Mouse (Mus musculus) neural tube, embryonic 14.5 days (tissue): ENCODE data around the gene Add3. TPM values are rescaled to one million over a fixed set of nuclear protein-coding genes. Genes with fewer than 3 reads are reported as not detected.

ENCODE experiments used
- ATAC-seq: fragments of 200-750 bp; cut with Nextera tagmentation; 2 replicates; pipeline ENCODE4 v1.8.0; 2017; ENCODE audit warnings: low read depth, mild to moderate bottlenecking, moderate TSS enrichment, moderate library complexity
- H3K27ac ChIP-seq: fragments of 300-500 bp; sonication (generic); 2 replicates; pipeline ENCODE4 v1.5.1; 2014; ENCODE audit warnings: low read depth, mild to moderate bottlenecking, control low read depth, low read length, moderate library complexity, mixed read lengths
- H3K27me3 ChIP-seq: fragments of 300-500 bp; sonication (generic); 2 replicates; pipeline ENCODE4 v1.6.1; 2014; ENCODE audit warnings: low read length; ENCODE audit not compliant: control insufficient read depth, insufficient read depth
- H3K36me3 ChIP-seq: fragments of 300-500 bp; sonication (generic); 2 replicates; pipeline ENCODE4 v1.6.1; 2014; ENCODE audit warnings: low read length, mixed read lengths; ENCODE audit not compliant: control insufficient read depth, insufficient read depth
- H3K4me1 ChIP-seq: fragments of 300-500 bp; sonication (generic); 2 replicates; pipeline ENCODE4 v1.6.1; 2014; ENCODE audit warnings: low read length; ENCODE audit not compliant: control insufficient read depth, insufficient read depth
- H3K4me2 ChIP-seq: fragments of 300-500 bp; sonication (generic); 2 replicates; pipeline ENCODE4 v1.6.1; 2014; ENCODE audit warnings: mild to moderate bottlenecking, low read depth, low read length, control low read depth
- H3K4me3 ChIP-seq: fragments of 300-500 bp; sonication (generic); 2 replicates; pipeline ENCODE4 v1.5.1; 2014; ENCODE audit warnings: low read depth, low read length, control low read depth, mixed read lengths
- H3K9ac ChIP-seq: fragments of 300-500 bp; sonication (generic); replicated peaks from 2 replicates; pipeline ENCODE4 v1.6.1; 2014; ENCODE audit warnings: low read depth, mild to moderate bottlenecking, control low read depth, low read length, mixed read lengths
- H3K9me3 ChIP-seq: fragments of 300-500 bp; sonication (generic); 2 replicates; pipeline ENCODE4 v1.6.1; 2016; ENCODE audit warnings: low read length; ENCODE audit not compliant: control insufficient read depth
- WGBS: fragments of 180-500 bp; shearing (Covaris S2); extraction: QIAGEN DNeasy Blood & Tissue Kit; methylation state at CpG from one replicate; pipeline ENCODE4 v1.1.7; 2014; 5-methylcytosine and 5-hydroxymethylcytosine counted together
- polyA plus RNA-seq: library from polyadenylated mRNA; unstranded; fragments of >200 nt; fragmentation: Nextera tagmentation; extraction: Ambion mirVana; gene quantifications from 2 replicates; pipeline ENCODE4 v1.2.1, GENCODE M21; 2014

Add3 gene
- polyA plus RNA-seq, result 26.3 and 39.8 TPM in 2 replicates

DNA sequence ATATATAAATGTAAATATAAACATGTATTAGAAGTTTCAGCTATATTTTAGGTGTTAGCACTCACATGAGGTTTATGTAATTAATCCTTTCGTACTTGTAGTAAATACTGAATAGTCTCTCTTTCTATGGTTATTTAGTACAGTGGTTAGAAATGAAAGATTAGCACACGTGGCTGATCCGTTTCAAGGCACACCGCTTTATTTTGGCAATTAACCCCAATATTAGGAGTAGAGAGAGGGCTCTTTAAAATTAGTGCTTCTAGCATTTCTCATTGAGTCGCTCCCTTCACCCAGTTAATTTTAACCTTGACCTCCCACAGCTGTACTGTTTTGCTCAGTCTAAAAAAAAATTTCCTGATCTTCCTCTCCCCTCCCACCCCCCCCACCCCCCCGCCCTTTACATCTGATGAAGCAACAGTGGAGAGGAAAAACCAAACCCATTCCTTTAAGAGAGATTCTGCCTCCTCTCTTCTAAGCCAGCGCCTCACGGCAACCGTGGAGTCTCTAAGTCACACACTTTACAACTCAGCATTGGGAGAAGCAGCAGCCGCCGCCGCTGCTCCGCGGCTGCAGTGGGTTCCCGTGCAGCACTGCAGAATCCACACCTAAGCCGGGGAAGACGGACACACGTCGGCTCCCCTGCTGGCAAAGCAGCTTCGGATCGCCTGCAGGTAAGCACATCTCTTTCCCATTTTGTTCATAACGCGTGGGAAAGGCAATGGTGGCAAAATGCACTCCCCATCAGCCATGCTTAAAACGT lies at the start of gene Add3:
Gene Add3 (plus strand): TSS at position 400 of the 760 bp plus-strand sequence.
- H3K4me2 ChIP-seq, result peak within 1 kb of the TSS; percentile 93
- no peak for ATAC-seq
- H3K4me1 ChIP-seq, result peaks cover 11% of the 10 kb centered on the region
- H3K9ac ChIP-seq, result peak within 1 kb of the TSS; percentile 50; the same call in 1 of the 2 replicates
- WGBS, result 7% methylated on average over 24 of the region's 24 CpGs
- H3K9me3 ChIP-seq, result no peaks in the 10 kb centered on the region
- peak within 1 kb of the TSS; percentile 90 for H3K4me3 ChIP-seq
- no peak within 1 kb of the TSS; the same call in 1 of the 2 replicates for H3K27ac ChIP-seq
- no peaks in the 10 kb centered on the region for H3K36me3 ChIP-seq
- H3K27me3 ChIP-seq, result no peaks in the 10 kb centered on the region

DNA sequence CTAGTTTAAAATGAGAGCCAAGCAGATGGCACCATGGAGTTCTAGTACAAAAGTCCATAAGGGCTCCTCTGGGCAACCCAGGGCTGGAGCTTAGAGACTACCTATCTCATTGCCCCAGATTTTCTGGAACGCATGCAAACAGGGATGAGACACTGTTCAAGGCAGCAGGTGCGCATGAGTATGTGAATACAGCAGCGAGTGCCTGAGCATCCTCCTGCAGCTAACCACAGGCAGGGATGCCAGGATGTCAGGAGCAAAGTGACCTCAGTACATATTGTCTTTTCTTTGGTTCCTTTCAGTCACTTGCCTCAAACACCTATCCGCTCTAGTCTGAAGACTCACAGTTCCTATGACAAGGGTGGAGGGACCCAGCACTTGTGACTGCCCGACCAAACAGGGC lies 49.6 kb upstream of the Add3 start:
- 95% methylated on average over 5 of the region's 5 CpGs for WGBS
- no peaks in the 10 kb centered on the region for H3K36me3 ChIP-seq
- H3K4me1 ChIP-seq, result no peaks in the 10 kb centered on the region
- H3K4me3 ChIP-seq, result no peak overlapping the region
- no peak overlapping the region for H3K27ac ChIP-seq
- H3K27me3 ChIP-seq, result no peaks in the 10 kb centered on the region
- no peak overlapping the region for H3K4me2 ChIP-seq
- no peak for ATAC-seq
- no peaks in the 10 kb centered on the region for H3K9me3 ChIP-seq
- H3K9ac ChIP-seq, result no peak overlapping the region

DNA sequence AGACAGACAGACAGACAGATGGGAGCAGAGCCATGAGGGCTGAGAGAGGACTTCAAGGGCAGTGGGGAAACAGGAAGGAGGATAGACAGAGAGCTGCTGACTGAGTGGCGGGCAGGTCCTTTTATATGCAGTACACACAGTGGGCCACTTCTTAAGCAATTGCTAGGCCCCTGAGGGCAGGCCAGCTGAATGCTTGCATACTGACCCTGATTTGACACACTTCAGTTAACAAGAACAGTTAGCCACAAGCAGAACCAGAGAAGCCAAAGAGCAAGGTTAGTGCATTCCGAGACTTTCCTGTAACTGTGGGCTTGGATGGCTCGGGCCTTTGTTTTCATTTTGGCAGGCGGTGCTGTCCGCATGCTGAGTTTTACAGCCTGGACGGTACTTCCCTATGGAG lies 48.0 kb upstream of the Add3 start:
- Histone ChIP-seq H3K27ac (no peak overlapping the region), H3K4me2 (no peak overlapping the region), H3K9ac (no peak overlapping the region), H3K27me3 (no peaks in the 10 kb centered on the region), H3K4me1 (no peaks in the 10 kb centered on the region), H3K36me3 (no peaks in the 10 kb centered on the region), H3K9me3 (no peaks in the 10 kb centered on the region), H3K4me3 (no peak overlapping the region)
- 51% methylated on average over 6 of the region's 6 CpGs for WGBS
- ATAC-seq, result no peak

DNA sequence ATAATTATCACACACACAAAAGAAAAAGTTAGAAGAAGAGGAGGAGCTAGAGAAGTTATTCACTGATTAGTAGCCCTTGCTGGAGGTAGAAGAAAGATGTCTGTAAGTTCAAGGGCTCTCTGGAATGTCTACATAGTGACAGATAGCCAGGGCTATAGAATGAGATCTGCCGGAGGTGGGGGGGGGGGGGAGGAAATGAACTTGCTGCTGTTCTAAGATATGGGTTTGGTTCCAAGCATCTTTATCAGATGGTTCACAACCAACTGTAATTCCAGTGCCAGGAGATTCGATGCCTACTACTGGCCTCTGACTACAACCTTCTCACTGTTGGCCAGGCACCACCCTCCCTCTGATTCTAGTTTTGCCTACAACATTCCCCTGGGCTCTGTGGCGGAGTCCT lies 46.9 kb upstream of the Add3 start:
- Histone ChIP-seq H3K4me2 (no peak overlapping the region), H3K9ac (no peak overlapping the region), H3K9me3 (no peaks in the 10 kb centered on the region), H3K4me3 (no peak overlapping the region), H3K27ac (no peak overlapping the region), H3K36me3 (no peaks in the 10 kb centered on the region), H3K4me1 (no peaks in the 10 kb centered on the region), H3K27me3 (no peaks in the 10 kb centered on the region)
- WGBS, result 86% methylated on average over 3 of the region's 3 CpGs
- ATAC-seq, result no peak

GRCm38 (mm10) chr19:53094684-53095083 lies 45.6 kb upstream of the Add3 start:
- Histone ChIP-seq H3K4me1 (no peaks in the 10 kb centered on the region), H3K9me3 (no peaks in the 10 kb centered on the region), H3K27me3 (no peaks in the 10 kb centered on the region), H3K36me3 (no peaks in the 10 kb centered on the region), H3K4me2 (no peak overlapping the region), H3K4me3 (no peak overlapping the region), H3K9ac (no peak overlapping the region), H3K27ac (no peak overlapping the region)
- WGBS, result 89% methylated on average over 4 of the region's 4 CpGs
- no peak for ATAC-seq

DNA sequence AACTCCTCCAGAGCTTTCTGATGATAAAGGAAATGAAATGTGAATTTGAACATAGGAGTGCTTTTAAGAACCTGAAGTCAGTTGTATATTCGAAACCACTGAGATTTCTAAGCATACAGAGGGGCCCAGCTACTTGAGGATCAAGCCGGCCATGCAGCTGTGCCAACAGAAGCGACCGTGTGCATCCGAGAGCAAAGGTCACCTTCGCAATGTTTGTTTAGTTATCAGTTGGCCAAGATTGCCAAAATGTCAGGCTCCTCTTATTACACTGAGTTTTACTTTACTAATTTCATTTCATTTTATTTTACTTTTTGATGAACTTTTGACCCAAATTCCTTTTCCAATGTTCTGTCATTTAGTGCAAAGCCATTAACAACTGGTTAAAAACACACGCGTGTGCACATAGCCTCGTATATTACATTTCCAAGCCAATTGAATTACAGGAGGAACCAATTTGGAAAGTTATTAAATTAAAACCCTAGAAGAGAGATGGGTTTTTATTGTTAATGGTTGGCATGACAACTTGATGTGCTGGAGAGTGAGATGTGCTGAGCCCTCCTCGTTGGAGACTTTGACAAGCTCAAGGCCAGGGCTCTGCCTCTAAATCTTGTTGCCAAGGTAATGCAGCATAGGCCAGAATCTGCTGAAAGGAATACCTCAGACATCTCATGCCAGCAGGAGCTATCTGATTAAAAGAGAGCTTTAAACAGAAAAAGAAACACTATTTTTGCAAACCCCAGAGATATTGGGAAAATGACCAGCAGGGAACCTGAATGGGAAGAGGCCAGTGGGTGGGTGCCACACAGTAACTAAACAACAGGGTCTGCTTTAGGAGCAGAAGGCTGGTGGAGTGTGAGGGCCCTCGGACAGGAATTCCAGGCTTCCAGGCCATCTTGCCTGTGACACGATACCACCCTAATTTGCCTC lies 38.6 kb upstream of the Add3 start:
- Histone ChIP-seq H3K9ac (no peak overlapping the region), H3K9me3 (no peaks in the 10 kb centered on the region), H3K36me3 (no peaks in the 10 kb centered on the region), H3K4me1 (no peaks in the 10 kb centered on the region), H3K4me2 (no peak overlapping the region), H3K27me3 (no peaks in the 10 kb centered on the region), H3K27ac (no peak overlapping the region), H3K4me3 (no peak overlapping the region)
- WGBS, result 78% methylated on average over 12 of the region's 12 CpGs
- ATAC-seq, result no peak

- no peaks in the 10 kb centered on the region for H3K9me3 ChIP-seq
- no peak overlapping the region for H3K27ac ChIP-seq
- no peaks in the 10 kb centered on the region for H3K4me1 ChIP-seq
- H3K27me3 ChIP-seq, result no peaks in the 10 kb centered on the region
- no peak overlapping the region for H3K4me2 ChIP-seq
- no peaks in the 10 kb centered on the region for H3K36me3 ChIP-seq
- H3K4me3 ChIP-seq, result no peak overlapping the region
- H3K9ac ChIP-seq, result no peak overlapping the region
- WGBS, result 52% methylated on average over 26 of the region's 26 CpGs
- ATAC-seq, result no peak
Observed at GRCm38 (mm10) chr19:53105374-53106090, 34.7 kb upstream of the Add3 start.

- no peak overlapping the region for H3K4me3 ChIP-seq
- H3K27ac ChIP-seq, result no peak overlapping the region
- H3K4me2 ChIP-seq, result no peak overlapping the region
- H3K27me3 ChIP-seq, result no peaks in the 10 kb centered on the region
- H3K36me3 ChIP-seq, result no peaks in the 10 kb centered on the region
- no peak for ATAC-seq
- no peak overlapping the region for H3K9ac ChIP-seq
- H3K9me3 ChIP-seq, result no peaks in the 10 kb centered on the region
- WGBS, result 86% methylated on average over 7 of the region's 7 CpGs
- no peaks in the 10 kb centered on the region for H3K4me1 ChIP-seq
Observed at GRCm38 (mm10) chr19:53106952-53107351, 33.3 kb upstream of the Add3 start.
